Mouse (Mus musculus): ENCODE results near the gene Paxx.
"Not testable (repeated sequence)": the region's sequence is repeated elsewhere in the genome, so short reads cannot be mapped to it uniquely, and the experiment has no call there.

Paxx gene

DNA sequence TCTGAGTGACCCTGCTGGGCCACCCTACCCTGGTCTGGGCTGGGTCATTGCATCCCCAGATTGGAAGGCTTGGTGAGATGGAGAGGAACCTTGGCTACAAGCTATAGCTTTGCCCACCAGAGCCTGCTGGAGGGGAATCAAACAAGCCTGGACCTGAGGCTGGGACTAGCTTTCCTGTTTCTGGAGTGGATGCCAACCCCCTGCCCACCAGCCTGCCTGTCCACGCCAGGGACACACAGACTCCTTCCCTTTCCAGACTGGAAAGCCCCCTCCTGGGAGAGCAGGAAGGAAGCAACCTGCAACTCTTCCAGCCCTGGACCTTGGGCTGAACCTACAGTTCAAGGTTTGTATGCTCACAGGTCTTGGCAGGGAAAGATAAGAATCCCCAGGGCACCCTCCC is 37.3 kb downstream of the Paxx start:
- in situ Hi-C loops (cut with MboI; ENCODE audit: unreplicated experiment in 2 of 2): loop anchor here (5.0 kb wide), 2 partner anchors 59 to 129 kb away; no protein-coding TSS in a partner anchor

DNA sequence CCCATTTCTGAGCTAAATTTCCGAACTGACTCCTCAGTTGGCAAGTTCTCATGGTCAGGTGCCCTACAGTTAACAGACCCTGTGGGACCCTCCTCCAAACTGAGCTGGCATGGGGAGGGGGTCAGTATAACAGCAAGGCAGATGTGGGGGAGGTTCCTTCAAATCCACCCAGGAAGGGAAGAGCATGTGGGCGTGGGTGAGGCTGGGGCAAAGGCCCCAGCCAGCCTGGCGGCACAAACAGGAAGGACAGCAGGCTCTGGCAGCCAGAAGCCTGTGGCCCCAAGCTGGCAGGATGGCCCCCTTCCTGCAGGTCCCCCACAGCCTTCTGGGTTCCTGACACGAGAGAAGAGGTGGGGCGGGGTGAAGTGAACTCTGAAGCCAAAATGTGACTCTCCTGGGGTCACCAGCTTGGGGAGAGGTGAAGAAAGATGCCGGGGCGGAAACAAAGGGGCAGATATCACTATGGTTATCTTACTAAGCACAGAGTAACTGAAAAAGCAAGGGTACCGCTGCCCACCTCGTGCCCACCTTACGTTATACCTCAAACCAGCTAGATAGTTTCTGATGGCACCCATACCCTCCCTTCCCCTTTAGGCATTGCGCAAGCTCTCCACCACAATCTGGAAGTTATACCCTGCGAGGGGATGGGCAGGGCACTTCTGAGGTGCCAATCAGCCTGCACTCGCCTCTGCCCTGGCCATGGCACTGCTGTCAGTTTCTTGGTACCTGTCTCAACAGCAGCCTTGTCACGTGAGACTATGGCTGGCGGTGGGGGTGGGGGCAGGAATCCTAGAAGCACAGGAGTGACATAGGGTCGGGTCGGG is 38.1 kb downstream of the Paxx start, which contains the start of gene Fut7:
TSS of gene Fut7 (plus strand) at position 681 of the 824 bp plus-strand sequence.
- in situ Hi-C loops (cut with MboI; ENCODE audit: unreplicated experiment in 2 of 2): loop anchor here (5.0 kb wide), 2 partner anchors 60 to 130 kb away; no protein-coding TSS in a partner anchor

DNA sequence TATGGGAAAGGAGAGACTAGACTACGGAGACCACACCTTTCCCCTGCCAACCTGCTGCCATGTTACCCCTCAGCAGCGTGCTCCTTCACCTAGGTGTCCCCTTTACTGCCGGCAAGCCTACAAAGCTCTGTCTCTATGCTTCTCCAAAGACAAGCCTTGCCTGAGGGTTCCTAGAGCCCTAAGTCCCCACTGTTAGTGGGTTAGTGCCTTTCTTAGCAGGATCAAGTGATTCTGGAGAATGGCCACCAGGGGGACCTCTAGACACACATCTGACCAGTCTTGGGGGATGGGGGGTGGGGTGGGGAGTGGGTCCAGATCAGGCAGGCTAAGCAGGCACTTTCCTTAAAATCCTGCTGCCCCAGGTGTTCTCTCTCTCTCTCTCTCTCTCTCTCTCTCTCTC is 39.0 kb downstream of the Paxx start:
- in situ Hi-C loops (cut with MboI; ENCODE audit: unreplicated experiment in 2 of 2): loop anchor here (5.0 kb wide), 2 partner anchors 60 to 130 kb away; no protein-coding TSS in a partner anchor

DNA sequence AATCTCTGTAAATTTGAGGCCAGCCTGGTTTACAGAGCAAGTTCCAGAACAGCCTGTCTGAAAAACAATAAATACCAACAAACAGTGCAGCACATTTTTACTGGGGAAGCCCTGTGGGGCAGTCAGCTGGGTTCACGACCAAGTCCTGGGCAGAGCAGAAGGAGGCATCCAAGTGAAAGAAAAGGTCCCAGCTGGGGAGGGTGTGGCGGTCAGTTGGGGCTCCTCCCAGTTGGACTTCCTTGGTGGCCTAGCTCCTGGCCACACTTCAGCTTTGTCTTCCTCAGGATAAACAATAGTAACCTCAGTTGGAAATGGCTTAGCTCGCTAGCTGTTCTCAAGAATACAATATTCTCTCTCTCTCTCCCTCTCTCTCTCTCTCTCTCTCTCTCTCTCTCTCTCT is 43.5 kb downstream of the Paxx start:
- in situ Hi-C loops (cut with MboI; ENCODE audit: unreplicated experiment in 2 of 2): no loop called here

DNA sequence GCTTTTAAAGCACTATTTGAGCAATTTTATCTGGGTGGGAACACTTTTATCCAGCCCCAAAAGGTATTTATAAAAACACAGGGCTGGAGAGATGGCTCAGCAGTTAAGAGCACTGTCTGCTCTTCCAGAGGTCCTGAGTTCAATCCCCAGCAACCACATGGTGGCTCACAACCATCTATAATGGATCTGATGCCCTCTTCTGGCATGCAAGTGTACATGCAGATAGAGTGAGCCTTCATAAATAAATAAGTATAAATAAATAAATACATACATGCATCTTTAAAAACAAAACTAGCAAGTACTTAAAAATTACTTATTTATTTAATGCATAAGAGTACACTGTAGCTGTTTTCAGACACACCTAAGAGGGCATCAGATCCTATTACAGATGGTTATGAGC is 47.5 kb downstream of the Paxx start:
- in situ Hi-C loops (cut with MboI; ENCODE audit: unreplicated experiment in 2 of 2): not testable (repeated sequence)

DNA sequence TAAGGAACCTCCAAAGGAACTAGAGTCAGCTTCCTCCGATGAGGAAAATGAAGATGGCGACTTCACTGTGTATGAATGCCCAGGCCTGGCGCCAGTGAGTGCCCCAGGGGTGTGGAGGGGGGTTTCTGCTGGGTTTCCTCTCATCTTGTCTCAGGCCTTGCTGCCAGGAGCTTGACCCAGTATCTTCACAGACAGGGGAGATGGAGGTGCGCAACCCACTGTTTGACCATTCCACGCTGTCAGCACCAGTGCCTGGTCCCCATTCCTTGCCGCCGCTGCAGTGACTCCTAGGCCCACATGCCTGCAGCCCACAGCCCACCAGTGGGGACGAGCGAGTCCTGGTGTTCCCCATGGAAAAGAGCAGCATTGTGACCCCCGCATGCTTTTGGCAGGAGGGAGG is 52.0 kb downstream of the Paxx start:
- in situ Hi-C loops (cut with MboI; ENCODE audit: unreplicated experiment in 2 of 2): loop anchor here in 1 of 2 experiments (10.0 kb wide), 1 partner anchor 74 kb away; the partner anchor contains the start of gene Man1b1
